Mouse (Mus musculus): ENCODE data around the gene Gm12216.

The Gm12216 gene

GRCm38 (mm10) chr11:53736771-53737572 is 122.1 kb downstream of the Gm12216 start:
- peak; percentile 69 for DNase-seq

DNA sequence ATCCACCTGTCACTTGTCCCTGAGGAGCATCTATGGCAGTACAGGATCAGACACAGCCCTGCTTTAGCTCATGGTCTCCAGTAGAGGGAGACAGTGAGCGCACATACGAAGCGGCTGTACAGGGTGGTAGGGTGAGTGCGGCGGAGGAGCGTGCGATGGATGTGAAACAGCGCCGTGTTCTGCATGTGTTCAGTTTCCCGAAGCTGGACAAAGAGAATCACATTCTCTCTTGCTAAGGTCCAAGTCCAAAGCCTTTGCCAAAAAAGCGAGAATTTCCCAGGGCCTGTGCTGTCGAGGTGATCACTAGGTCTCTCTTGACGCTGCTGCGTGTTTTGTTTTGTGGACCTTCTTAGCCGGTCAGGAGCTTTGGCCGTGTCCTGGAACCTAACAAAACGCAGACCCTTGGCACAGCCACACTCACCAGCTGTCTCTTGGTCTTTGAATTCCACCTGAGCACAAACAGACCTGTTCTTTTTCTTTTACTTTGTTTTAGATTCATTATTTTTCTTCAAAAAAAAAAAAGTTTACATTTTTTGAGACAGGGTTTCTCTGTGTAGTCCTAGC is 123.3 kb downstream of the Gm12216 start:
- peak; percentile 60 to 71 for DNase-seq

DNA sequence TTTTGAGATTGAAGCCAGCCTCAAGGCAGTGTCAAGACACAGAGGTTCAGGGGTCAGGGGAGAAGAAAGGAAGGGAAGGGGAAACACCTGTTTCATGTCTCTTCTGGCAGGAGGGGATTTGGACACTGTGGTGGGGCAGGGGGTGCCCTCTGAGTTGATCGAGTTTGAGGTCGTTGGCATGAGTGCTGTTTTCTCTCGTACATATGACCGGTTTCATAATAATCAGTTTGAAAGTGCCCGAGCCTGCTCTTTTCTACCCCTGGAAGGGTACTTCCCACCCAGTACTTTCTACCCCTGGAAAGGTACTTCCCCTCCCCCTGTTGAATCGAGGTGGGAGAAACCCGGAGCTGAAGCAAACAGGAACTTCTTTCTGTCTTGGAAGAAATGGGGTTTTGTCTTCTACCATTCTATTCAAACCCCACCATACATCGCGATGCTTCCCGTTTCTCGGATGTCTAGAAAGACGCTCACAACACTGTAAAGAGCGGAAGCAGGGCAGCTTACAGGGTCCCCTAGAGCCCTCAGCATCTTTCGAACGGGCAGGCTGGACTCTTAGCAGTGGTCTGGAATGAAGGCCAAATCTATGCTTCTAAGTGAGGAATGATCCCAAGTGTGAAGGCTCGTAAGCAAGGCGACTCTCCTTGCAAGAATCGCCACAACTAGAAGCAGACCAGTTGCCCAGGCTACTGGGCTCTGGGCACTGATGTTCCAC is 123.9 kb downstream of the Gm12216 start:
- no peak for DNase-seq

GRCm38 (mm10) chr11:53734431-53734830 is 124.6 kb downstream of the Gm12216 start:
- no peak for DNase-seq

GRCm38 (mm10) chr11:53733824-53734223 is 125.2 kb downstream of the Gm12216 start:
- no peak for DNase-seq

Data from thymus, postnatal 36 days (tissue).